Mouse (Mus musculus) layer of hippocampus, postnatal 25 days (tissue): ENCODE measurements around the gene Gm20920. TPM values are rescaled to one million over a fixed set of nuclear protein-coding genes. Genes with fewer than 3 reads are reported as not detected.
"Not testable (repeated sequence)": the region's sequence is repeated elsewhere in the genome, so short reads cannot be mapped to it uniquely, and the experiment has no call there.

Experiments
- DNase-seq, 2 experiments: peaks; one replicate each; pipeline ENCODE4 v3.0.0; 2022; ENCODE audit warnings: mixed read lengths in 2 of 2, low spot score in 1 of 2; ENCODE audit errors: extremely low spot score in 1 of 2
- total RNA-seq, 2 experiments: library from RNA; stranded (reverse); gene quantifications; 2 replicates each; pipeline ENCODE4 v1.2.3; 2021

The Gm20920 gene
- total RNA-seq, result not detected

GRCm38 (mm10) chrY:51851820-51852219 lies at the start of gene Gm20920:
TSS of gene Gm20920 (plus strand) at chrY:51852120.
- not testable (repeated sequence) for DNase-seq
